19 mouse cellular contexts compared by ENCODE assay signal in genomic region chr3:103778660-103779059, GRCm38 (mm10). TPM values are rescaled to one million over a fixed set of nuclear protein-coding genes. Genes with fewer than 3 reads are reported as not detected.
"Had no signal": no experiment of that assay in that cellular context is flagged by ENCODE, and none has a peak within 500 bp of the region (broad histone marks: within the 10 kb centered on the region; RNA-seq: fewer than 3 reads in every experiment).

No protein-coding gene starts in this region.

- H3K4me2 ChIP-seq: limb, embryonic 12.5 days; midbrain, embryonic 12.5 days; neural tube, embryonic 13.5 days had no signal

- H3K27me3 ChIP-seq: limb, embryonic 12.5 days; midbrain, embryonic 12.5 days; neural tube, embryonic 13.5 days had no signal

- DNase-seq: kidney, adult 8-10 months; kidney, postnatal 4 days; liver; lung, adult 2 months; lung, postnatal 4 days; right cerebral cortex, postnatal 14 days had no signal

- H3K27ac ChIP-seq: kidney, postnatal 0 days; limb, embryonic 12.5 days; liver, embryonic 14.5 days; midbrain, embryonic 12.5 days; neural tube, embryonic 13.5 days had no signal

- H3K4me3 ChIP-seq: layer of hippocampus, adult 2 months; limb, embryonic 12.5 days; midbrain, embryonic 12.5 days; neural tube, embryonic 13.5 days had no signal

- H3K9ac ChIP-seq: limb, embryonic 12.5 days; liver, embryonic 14.5 days; midbrain, embryonic 12.5 days; neural tube, embryonic 13.5 days had no signal

- ATAC-seq: intestine, postnatal 0 days; lung, postnatal 0 days; midbrain, embryonic 16.5 days had no signal

- H3K9me3 ChIP-seq: limb, embryonic 12.5 days; midbrain, embryonic 12.5 days; neural tube, embryonic 13.5 days had no signal

RNA-seq across cellular contexts. Expression of gene Gm43064, which starts 30.7 kb away (rescaled TPM):
- total RNA-seq: megakaryocyte-erythroid progenitor cell, adult 5-6 weeks had no signal
- polyA plus RNA-seq: lung, adult 2 months; lung, postnatal 0 days; midbrain, embryonic 12.5 days had no signal

RNA-seq across cellular contexts. Expression of gene Gm10964, which starts 39.5 kb away (rescaled TPM):
- total RNA-seq: layer of hippocampus, adult 2 months; layer of hippocampus, postnatal 10 days; left cerebral cortex, postnatal 36 days; megakaryocyte-erythroid progenitor cell, adult 5-6 weeks had no signal
- polyA plus RNA-seq: intestine, postnatal 0 days; kidney, postnatal 0 days; limb, embryonic 12.5 days; liver, embryonic 14.5 days; lung, adult 2 months; lung, postnatal 0 days; midbrain, embryonic 12.5 days; midbrain, embryonic 16.5 days; neural tube, embryonic 13.5 days; stomach, embryonic 14.5 days had no signal
